Mouse (Mus musculus): ENCODE data around the gene Arx. TPM values are rescaled to one million over a fixed set of nuclear protein-coding genes. Genes with fewer than 3 reads are reported as not detected.

Gene Arx
- total RNA-seq, 2 experiments from 2014 or later: 46.9 to 47.5 TPM

DNA sequence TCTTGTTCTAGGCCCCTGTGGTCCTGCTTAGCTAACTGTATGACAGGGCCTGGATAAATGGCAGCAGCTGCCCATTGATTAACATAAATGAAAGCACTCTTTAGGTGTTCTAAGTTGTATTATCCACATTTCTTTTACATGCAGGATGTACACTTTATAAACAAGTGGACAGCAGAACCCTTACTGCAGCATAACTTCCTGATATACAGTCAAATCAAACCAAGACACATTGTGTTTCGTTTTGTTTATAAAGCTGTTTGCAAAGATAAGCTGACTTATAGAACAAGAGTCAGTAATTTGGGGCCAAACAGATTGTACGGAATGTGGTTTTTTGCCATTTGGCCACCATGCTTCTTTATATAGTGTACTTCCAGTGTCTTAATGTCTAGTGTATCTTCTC lies 33.7 kb downstream of the Arx start:
- DNase-seq: no peak
- intact Hi-C loops (cut with DNase I): no loop called here

DNA sequence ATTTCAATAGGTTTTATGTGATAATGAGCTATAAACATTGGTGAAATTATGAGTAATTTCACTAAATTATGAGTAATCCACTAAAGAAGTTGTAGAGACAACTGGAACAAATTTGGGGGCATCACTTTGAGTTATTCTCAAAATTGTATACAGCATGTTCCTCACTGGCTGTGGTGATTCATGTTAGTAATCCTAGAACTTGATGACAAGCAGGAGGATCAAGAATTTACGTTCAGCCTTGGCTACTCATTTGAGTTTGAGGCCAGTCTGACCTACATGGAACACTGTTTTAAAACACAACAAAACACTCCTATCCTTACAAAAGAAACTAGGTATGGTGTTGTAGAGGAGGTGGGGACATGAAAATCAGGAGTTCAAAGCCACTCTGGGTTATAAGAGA lies 35.1 kb downstream of the Arx start:
- intact Hi-C loops (cut with DNase I): no loop called here

More for the DNA sequence above, 35.1 kb downstream of the Arx start:
- DNase-seq: no peak
